Mouse (Mus musculus) cerebellum, adult 11-12 months (tissue): ENCODE results near the gene Pcca.
A peak's percentile ranks its signal among the peaks of the same experiment; 100 is the strongest.

Experiments
- DNase-seq: peaks from one replicate; pipeline ENCODE4 v3.0.0; 2022

Gene Pcca

DNA sequence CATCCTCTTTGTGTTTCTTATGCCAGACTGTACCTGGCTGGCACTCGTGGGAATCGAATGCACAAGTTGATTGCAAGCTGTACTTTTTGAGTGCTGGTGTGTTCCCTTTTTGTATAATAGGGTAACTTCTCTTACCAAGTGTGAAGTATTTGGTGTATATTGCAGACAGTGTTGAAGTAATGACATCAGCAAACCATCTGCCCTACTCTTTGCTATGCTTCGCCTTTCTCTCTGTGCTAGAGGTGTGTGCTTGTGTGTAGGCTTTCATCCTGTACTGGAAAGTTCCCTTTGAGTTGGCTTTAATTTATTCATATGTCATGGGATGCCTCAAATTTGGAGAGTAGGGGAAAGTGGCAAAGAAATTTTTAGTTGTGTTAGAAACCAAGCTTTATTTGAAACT is 220.2 kb downstream of the Pcca start:
- DNase-seq = no peak

DNA sequence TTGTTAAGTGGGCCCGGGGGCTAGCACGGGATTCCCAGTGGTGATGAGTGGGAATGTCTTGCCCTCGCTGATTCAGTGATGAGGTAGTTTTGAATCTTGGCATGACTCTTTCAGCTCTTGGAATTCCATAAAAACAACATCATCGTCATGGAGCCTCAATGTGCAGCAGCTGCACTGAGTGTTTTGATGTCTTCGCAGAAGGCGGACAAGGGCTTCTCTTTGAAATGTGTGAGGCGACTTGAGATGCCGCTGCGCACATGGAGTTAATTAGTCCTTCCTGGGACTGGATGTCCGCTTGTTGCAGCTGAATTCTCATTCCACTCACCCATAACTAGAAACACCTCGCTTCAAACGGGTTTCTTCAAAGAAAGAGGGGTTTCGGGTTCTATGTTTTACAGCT is 221.4 kb downstream of the Pcca start:
- DNase-seq = no peak

DNA sequence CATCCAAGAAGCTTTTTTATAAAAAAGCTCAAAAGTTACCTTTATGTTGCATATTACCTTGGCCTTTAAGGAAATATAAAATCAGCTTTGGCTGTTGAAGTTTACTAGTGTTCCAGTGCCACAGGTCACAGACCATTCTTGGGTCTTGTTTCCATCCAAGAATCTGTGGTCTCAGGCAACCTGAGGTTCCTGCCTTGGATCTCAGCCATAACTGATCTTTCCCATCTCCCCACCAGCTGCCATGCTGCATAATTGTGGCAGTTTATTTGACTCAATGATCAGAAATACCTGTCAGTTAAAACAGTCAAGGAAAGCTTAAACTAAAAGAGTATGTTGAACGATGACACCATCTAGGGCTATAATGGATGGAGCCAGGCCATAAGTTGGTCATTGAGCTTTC is 222.5 kb downstream of the Pcca start:
- no peak for DNase-seq

DNA sequence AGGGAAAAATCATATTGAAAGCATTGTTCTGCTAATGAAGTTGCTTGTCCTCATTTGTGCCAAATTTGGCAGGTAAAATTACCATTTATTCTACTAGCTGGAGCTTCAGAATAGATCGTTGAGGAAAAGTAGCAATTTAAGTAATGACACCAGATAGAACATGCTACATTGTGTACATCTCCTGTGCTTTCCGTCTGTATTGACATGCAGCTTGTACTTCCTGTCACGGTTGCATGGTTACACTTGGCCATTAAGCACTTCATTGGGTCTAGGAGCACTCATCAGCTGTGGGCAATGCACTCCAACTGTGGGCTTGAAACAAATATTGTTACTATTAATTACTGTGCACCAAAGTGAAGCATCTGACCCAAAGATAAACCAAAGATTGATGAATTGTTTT is 225.8 kb downstream of the Pcca start:
- no peak for DNase-seq

DNA sequence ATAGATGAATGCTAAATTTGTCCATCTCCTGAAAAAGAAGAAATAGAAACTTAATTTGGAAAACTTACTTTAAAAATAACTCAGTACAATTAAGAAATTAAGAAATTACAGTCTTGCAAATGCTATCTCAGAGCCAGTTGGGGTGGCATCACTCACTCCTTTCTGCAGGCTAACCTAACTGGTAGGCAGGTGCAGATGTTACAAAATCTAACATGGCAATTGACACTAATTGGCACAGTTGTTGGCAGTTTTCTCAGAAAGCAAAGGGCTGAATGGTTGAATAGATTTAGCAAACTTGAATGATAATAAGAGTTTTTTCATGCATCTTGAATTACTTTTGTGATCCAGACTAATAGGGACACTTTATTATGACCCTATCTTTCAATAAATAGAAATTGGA is 226.7 kb downstream of the Pcca start:
- DNase-seq = no peak

DNA sequence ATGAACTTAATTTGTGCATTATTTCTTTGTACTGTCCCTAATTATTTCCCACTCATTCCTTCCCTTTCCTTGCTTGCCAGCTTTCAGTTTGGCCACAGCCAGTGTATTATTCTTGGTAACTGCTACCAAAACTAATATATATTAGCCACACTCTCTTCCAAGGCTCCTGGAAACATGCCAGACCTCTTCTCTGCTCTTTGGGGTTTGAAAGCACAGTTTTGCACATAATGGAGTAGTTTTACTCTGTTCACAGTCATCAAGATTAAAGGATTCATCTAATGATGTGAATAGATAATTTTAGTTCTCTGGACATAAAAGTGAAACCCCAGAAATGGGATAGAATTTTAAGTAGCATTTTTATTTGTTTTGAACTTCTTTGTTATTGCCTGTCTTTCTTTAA is 228.5 kb downstream of the Pcca start:
- no peak for DNase-seq

DNA sequence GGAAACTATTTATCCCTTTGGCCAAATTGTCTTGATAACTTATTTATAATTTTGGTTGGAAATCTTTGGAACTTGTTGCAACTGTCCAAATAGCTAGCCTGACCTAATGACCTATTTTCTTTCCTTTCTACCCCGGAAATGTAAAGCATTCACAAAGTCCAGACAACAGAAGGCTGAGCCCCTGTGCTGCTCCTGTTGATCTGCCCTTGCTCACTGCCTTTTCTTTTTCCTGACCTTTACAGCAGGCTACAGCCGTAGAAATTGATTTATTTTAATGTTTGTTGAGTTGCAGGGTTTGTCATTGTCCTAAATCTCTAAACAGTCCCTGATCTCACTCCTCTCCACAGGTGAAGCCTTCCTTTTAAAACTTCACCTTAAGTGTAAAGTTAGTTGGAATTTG is 231.8 kb downstream of the Pcca start:
- DNase-seq = no peak

DNA sequence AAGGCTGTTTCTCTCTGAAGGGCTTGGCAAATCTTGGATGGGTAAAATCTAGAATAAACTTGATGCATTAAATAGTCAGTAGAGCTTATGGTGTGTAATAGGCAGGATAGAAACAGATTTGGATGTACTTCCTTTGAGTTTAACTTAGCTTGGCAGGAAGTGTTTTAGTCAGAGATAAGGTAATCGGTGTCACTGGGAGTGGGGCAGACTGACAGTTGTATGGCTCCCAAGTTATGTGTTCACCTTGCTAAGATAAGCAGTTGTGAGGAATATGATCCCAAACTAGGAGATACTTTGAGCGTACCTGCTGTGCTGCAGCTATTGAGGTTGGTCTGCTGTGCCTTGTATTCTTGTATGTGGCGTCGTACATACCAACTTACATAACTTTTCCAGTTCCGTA is 232.3 kb downstream of the Pcca start:
- no peak for DNase-seq

DNA sequence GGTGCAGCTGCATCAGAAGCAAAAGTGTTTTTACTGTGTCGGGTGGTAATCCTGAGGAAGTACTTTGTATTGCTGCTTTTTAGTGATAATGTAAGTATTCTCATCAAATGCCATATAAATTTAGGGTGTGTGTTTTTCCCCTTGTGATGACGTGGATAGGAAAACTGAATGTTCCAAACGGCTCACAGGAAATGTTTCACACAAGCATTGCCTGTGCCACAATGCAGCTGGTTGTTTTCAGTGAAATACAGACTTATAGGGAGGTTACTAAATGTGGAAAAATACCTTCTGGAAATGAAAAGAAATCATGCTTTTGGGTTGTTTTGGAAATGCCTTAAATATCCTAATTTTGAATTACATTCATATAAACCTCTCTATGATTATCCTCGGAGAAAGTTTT is 250.6 kb downstream of the Pcca start:
- no peak for DNase-seq

DNA sequence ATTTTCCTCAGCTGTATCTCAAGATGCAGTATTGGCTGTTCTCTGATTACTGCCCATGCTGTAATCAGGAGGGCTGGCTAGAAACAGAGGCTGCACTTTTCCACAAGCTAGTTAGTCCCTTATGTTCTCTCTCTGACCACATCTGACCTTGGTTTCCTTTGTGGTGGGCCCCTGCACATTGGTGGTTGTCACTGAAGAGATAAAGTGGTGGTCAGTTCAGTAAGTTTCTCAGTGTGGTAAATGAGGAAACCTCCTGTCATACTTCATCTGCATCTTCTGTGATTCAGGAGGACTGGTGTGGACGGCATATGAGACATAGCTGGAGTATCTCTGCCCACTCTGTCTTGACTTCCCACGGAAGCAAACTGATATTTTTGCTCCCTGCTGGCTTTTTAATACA is 254.1 kb downstream of the Pcca start:
- no peak for DNase-seq

DNA sequence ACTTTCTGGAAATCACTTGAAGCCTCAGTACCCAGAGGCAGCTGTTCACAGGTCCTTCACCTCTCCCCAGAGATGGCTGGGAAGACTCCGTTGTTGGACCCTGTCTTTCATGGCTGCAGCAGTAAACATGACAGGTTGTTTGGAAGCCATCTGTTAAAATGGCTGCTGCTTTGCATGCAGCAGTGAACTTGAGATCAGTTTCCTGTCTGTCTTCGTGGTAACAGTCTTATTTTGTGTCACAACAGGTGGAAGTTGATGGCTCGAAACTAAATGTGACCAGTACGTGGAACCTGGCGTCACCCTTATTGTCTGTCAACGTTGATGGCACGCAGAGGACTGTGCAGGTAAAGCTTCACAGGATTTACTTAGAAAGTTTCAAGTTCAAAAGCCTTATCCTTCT is 256.0 kb downstream of the Pcca start:
- DNase-seq = no peak

DNA sequence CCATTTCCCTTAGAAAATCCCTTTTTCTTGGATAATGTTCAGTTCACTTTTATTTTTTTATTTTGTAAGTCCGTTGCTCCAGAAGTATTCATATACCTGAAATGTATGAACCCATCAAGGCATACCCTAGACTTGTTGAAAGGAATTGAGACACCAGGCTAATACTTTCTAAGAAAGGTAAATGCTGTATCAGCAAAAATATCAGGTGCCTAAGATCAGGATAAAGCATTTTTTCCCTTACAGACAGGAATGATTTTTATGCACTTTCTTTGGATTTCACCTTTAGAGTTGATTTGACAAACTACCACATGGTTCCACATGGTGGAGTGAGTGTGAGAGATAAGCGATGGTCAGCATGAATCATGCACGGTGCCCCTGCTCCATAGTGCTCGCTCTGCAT is 259.2 kb downstream of the Pcca start:
- DNase-seq = no peak

DNA sequence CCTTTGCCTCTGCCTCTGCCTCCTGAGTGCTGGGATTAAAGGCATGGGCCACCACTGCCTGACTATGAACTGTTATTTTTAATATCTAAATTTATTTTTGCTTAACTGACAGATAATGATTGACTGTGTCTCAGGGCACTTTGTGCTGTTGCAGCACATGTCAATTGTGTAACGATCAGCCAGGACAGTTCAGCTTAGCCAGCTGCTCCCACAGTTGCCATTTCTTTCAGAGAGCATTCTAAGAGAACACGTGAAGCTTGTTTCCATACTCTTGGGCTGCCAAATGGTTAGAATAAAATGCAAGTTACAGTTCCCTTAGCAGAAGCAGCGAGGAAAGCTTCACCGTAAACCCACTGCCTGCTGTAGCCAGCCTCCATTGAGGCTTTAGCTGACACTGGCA is 266.2 kb downstream of the Pcca start:
- DNase-seq = no peak

DNA sequence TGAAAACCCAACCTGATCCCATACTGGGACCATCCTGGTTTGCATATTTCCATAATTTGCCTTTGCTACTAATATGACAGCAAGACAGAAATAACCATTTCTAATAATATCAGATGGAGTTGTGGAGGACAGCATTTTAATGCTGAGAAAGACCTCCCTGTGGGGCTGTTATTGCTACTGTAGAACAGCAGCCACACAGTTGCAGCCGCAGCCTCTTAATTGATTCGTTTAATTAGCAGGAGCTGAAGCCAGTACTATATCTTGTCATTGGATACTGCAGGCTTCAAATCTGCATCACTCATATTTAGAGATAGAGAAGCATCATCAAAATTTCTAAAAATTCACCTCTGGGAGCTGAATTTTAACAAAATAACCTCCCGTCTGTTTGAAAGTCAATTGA is 286.9 kb downstream of the Pcca start:
- no peak for DNase-seq

DNA sequence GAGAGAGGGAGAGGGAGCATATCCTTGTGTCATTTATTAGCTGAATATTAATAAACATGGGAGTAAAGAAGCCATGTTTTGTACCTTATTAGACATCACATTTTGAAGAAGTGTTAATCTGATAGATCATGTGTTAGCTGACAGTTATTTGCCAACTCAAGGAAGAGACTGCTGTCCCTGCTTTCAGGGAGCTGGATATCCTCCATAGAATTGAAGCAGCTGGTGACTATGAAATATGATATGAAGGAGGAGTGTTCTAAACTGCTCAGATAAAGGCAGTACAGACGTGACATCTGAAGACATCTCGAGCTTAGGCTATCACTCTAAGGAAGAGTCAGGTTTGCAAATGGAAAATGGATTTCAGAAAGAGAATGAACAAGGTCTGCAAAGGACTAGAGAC is 289.7 kb downstream of the Pcca start:
- DNase-seq = no peak

DNA sequence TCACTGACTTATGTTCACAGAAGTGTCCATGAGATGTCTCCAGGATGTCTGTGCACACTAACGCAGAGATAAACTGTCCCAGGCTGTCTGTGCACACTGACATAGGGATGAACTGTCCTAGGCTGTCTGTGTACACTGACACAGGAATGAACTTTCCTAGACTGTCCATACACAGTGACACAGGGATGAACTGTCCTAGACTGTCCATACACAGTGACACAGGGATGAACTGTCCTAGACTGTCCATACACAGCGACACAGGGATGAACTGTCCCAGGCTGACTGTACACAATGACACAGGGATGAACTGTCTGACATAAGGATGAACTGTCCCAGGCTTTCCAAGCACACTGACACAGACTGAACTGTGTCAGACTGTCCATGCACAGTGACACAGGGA is 291.3 kb downstream of the Pcca start:
- no peak for DNase-seq

DNA sequence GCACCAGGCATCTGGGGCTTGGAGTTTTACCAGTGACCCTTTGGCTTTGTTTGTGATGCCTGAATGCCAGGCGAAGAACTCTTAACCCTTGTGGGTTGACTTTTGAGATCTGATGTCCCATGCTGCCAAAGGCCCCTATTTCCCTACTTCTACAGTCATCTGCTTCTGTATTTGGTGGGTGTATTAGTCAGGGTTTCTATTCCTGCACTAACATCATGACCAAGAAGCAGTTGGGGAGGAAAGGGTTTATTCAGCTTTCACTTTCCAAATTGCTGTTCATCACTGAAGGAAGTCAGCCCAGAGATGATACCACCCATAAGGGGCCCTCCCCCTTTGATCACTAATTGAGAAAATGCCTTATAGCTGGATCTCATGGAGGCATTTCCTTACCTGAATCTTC is 296.3 kb downstream of the Pcca start:
- DNase-seq = no peak

DNA sequence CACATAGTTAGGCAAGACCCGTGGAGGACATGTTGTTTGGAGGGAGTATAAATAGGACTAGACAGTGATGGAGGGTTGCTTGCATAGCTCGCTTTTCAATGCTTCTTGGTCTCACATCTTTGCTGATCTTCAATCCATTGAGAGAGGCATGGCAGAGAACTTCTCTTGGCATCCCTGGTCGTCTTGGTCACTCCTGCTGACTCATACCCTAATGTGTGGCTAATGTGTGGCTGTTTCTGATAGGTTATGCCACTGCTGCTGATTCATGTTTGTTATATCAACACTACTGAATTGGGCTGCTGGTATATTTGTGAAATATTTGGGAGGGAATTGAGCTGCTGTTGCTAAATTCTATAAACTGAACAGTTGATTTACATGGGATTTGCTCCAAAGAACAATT is 299.5 kb downstream of the Pcca start:
- DNase-seq = no peak

DNA sequence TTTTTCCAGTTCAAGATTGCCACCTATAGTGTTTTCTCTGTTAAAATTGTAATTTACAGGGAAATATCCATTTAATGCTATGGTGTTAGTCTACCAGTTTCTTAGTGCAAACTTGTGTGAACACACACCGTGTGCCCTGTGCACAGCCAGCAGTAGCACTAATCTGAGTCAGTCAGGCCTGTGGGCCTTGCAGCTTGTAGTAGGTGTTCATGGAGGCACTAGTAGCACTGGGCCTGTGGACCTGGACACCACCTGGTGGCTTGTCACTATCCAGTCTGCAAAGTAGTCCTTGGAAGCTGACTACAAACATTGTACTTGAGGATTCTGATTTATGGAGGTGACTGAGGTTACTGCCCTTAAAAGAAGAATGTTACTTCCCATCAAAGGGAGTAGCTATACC is 300.6 kb downstream of the Pcca start:
- DNase-seq = no peak

DNA sequence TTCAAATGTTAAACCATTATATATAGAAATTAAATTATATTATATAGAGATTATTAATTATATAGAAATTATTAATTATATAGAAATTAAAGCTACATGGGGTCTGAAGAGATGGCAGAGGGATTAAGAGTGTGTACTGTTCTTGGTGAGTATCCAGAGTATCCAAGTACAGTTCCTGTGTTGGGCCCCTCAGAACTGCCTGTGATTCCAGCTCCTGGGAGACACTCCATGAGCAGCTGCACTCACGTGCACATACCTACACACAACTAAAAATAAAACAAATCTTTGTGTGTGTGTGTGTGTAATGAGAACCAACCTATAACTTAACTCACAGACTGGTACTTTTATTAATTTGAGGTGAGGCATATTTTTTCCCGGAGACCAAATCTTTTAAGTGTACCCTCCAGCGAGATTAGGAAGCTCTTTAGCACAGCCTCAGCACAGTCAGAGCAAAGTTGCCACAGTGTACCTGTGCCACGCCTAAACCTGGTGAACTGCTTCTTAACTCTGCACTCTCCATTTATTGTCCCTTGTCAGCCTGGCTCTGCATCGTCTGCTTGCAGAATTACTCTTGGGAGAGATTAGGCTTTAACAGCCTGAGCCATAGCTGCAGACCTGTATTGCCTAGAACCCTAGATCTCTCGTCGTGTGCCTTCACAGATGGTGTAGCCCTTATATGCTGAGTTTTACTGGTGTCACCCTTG is 301.5 kb downstream of the Pcca start:
- DNase-seq = no peak

DNA sequence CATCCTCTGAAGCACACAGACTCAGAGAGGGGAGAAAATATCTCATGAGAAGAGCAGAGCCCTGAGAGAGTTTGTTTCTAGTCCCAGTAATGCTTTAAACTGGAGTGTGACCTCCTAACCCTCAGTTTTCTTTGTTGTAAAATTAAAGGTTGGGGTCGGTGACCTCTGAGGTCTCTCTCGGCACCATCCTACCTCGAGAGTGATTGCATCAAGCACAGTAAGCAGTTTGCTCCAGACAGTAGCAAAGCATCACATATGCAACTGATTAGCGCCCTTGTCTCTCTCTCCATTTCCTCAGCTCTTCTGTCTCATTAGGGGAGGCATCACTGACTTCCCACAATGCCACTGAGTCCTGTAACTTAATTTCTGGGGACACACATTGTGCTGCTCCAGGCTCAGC is 302.1 kb downstream of the Pcca start:
- DNase-seq = no peak

DNA sequence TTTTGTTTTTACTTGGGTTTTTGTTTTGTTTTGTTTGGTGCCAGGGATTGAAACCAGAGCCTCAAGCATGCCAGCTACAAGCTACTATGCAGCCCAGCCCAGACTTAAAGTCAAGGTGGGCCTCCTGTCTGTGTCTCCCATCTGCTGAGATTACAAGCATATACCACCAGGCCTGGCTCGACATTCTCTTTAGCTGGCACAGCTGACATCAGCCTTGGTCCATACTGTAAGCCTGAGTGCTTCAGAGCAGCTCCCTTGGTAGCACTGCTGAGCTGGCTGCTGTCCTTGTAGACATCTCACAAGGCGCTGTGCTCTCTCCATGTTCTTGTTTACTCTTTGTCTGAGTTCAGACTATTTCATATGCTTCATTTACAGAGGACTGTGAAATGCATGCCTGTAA is 302.9 kb downstream of the Pcca start:
- DNase-seq = no peak

DNA sequence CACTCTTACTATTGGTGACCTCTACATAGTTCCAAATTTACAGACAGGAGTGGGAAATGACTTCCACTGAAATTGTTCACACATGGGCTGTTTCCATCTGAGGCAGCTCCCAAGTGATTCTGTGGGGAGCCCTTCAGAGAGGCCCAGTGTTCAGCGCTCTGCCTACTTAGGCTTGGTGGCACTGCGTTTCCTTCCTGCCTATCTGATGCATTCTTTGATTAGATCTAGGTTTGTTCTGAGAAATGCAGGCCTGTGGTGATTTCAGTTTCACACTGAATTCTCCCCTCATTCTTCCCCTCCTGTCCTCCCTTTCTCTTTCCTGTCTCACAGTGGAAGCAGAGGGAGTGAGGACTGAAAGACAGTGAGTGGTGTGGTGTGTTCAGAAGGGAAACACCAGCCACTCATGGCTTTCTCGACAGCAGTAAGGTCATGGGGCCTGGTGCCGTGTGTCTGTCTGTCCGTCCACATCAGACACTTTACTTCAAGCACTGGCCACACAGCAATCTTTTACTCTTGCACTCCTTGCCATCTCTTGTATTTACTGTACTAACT is 318.5 kb downstream of the Pcca start:
- no peak for DNase-seq

DNA sequence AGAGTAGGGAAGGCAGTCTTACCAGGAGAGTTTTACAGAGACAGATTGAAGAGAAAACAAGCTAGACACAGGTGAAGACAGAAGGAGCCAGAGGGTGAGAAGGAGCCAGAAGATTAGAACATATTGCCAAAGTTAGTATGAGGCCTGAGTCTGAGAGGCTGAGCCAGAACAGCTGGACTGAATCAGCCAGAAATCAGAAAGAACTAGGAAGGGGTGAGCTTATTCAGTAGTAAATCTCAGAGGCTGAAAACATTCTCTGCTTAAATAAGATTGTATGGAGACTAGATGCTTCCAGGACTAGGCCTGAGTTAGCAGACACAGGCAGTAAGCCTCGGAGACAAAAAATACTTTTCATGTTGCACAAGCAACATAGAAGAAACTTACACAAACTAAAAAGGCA is 325.7 kb downstream of the Pcca start:
- DNase-seq = no peak

DNA sequence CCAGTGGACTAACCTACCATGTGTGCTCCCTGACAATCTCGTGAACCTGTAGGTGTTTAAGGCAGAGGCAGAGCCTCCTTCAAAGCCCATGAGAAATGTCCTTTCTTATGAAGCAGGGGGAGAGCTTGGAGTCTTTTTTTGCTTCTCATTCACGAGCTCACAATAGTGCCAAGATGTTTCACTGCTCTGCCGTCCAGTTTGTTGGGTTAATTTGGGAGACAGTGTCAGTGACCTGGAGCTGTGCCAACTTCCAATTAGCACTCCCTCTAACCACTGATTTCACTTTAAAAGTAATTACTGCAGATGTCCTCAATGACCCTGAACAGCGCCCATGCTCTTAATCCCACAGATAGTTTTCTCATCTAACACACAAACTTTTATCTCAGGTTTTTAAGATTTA is 328.5 kb downstream of the Pcca start:
- peak; percentile 21 for DNase-seq
